ENCODE assay signal across 19 mouse cellular contexts in the genomic region with DNA sequence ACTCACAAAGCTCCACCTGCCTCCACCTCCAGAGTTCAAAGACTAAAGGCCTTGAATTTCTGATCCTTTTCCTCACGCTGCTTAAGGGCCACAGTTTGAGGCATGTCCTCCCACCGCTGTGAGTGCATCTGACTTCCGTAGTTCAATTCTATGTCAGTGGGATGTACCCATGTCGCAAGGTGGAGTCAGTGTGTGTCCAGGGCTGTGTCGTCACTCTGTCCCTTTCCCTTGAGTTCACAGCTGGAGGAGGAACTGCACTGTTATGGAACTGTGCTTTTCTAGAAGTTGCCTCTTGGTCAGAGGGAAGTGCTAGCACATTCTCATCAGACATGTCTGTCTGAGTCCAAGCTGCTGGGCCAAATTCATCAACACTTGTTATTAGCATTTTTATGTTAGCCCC. TPM values are rescaled to one million over a fixed set of nuclear protein-coding genes. Genes with fewer than 3 reads are reported as not detected.
DNase-seq lines count a peak whose midpoint lies in the region; ATAC-seq and TF ChIP-seq lines count a peak whose summit lies in the region.
"Had no signal": no experiment of that assay in that cellular context is flagged by ENCODE, and none has a peak within 500 bp of the region (broad histone marks: within the 10 kb centered on the region; RNA-seq: fewer than 3 reads in every experiment).

No protein-coding gene starts in this region.

- TF ChIP-seq CTCF in liver, adult 2 months (IDR thresholded peaks at IDR 0.05; ENCODE audit: low read depth, low read length) = no peak
- no peak for TF ChIP-seq CTCF in lung, postnatal 0 days (IDR thresholded peaks at IDR 0.05)
- no peak for TF ChIP-seq CTCF in stomach, postnatal 0 days (IDR thresholded peaks at IDR 0.05; ENCODE audit: low read depth)

- H3K9ac ChIP-seq in liver, adult 2 months (ENCODE audit: low read depth, low read length) = no peak overlapping the region
- H3K9ac ChIP-seq in lung, postnatal 0 days (replicated peaks; ENCODE audit: low read depth) = no peak overlapping the region
- no peak overlapping the region for H3K9ac ChIP-seq in intestine, embryonic 15.5 days
- H3K9ac ChIP-seq in stomach, postnatal 0 days (ENCODE audit: low read length) = no peak overlapping the region
- H3K9ac ChIP-seq: embryonic facial prominence, embryonic 13.5 days; forebrain, embryonic 13.5 days; hindbrain, embryonic 12.5 days had no signal

- TF ChIP-seq POLR2A in liver, adult 2 months (IDR thresholded peaks at IDR 0.05; ENCODE audit: extremely low read depth, insufficient read depth, low read length) = no peak

- no peaks in the 10 kb centered on the region for H3K4me1 ChIP-seq in liver, adult 2 months (ENCODE audit: control insufficient read depth, insufficient read depth, low read length)
- H3K4me1 ChIP-seq in lung, postnatal 0 days (ENCODE audit: insufficient read depth, low read depth, low read length) = peaks cover 3% of the 10 kb centered on the region; the same call in 1 of the 2 replicates
- H3K4me1 ChIP-seq in intestine, embryonic 15.5 days (replicated peaks) = peaks cover 6% of the 10 kb centered on the region
- peaks cover 2% of the 10 kb centered on the region; the same call in 1 of the 2 replicates for H3K4me1 ChIP-seq in stomach, postnatal 0 days (replicated peaks; ENCODE audit: control insufficient read depth, insufficient read depth)

- H3K27me3 ChIP-seq in liver, adult 2 months (ENCODE audit: control insufficient read depth, insufficient read depth, low read length) = no peaks in the 10 kb centered on the region
- H3K27me3 ChIP-seq in lung, postnatal 0 days (replicated peaks; ENCODE audit: insufficient read depth, low read length) = no peaks in the 10 kb centered on the region
- H3K27me3 ChIP-seq in intestine, embryonic 15.5 days (replicated peaks) = no peaks in the 10 kb centered on the region
- no peaks in the 10 kb centered on the region for H3K27me3 ChIP-seq in stomach, postnatal 0 days (ENCODE audit: control insufficient read depth, insufficient read depth, low read length)
- H3K27me3 ChIP-seq: embryonic facial prominence, embryonic 13.5 days; forebrain, embryonic 13.5 days; hindbrain, embryonic 12.5 days had no signal

- peak; percentile 40 for DNase-seq in liver, adult 2 months (ENCODE audit: extremely low read depth, low read depth, low spot score)
- DNase-seq in liver = no peak
- DNase-seq in lung, postnatal 0 days (ENCODE audit: low spot score) = peak; percentile 51
- no peak for DNase-seq in lung, postnatal 10 days
- peak; percentile 64 for DNase-seq in lung, postnatal 36 days
- no peak for DNase-seq in stomach, postnatal 0 days (ENCODE audit: low spot score)
- DNase-seq: adrenal gland, postnatal 14 days; cerebellum, adult 18-20 months; cerebellum, adult 9-11 months; cerebellum, postnatal 36 days; gastrocnemius, postnatal 36 days; heart, postnatal 10 days; heart, postnatal 4 days had no signal

- TF ChIP-seq EP300 in lung, postnatal 0 days (IDR thresholded peaks at IDR 0.05) = no peak
- TF ChIP-seq EP300 in stomach, postnatal 0 days (optimal IDR thresholded peaks at IDR 0.05) = no peak

- H3K4me3 ChIP-seq in liver, adult 2 months (ENCODE audit: insufficient read depth, low read depth, low read length) = no peak overlapping the region
- no peak overlapping the region for H3K4me3 ChIP-seq in lung, postnatal 0 days (ENCODE audit: low read depth, low read length)
- no peak overlapping the region for H3K4me3 ChIP-seq in intestine, embryonic 15.5 days (replicated peaks)
- H3K4me3 ChIP-seq in stomach, postnatal 0 days (ENCODE audit: low read depth, low read length) = no peak overlapping the region
- H3K4me3 ChIP-seq: embryonic facial prominence, embryonic 13.5 days; forebrain, embryonic 13.5 days; heart, embryonic 10.5 days; hindbrain, embryonic 12.5 days had no signal

- peaks cover 2% of the 10 kb centered on the region; the same call in 1 of the 2 replicates for H3K36me3 ChIP-seq in liver, adult 2 months (ENCODE audit: control insufficient read depth, insufficient read depth, low read length)
- H3K36me3 ChIP-seq in lung, postnatal 0 days (ENCODE audit: insufficient read depth, low read length) = 0 out of 2 replicates have a peak, but pooled peaks cover 3% of the 10 kb centered on the region
- 0 out of 2 replicates have a peak, but pooled peaks cover 7% of the 10 kb centered on the region for H3K36me3 ChIP-seq in intestine, embryonic 15.5 days
- peaks cover 13% of the 10 kb centered on the region; the same call in 1 of the 2 replicates for H3K36me3 ChIP-seq in stomach, postnatal 0 days (ENCODE audit: control insufficient read depth, insufficient read depth, low read length)

- H3K79me2 ChIP-seq in liver, adult 2 months (ENCODE audit: control insufficient read depth, insufficient read depth, low read length) = 0 out of 2 replicates have a peak, but pooled peaks cover 2% of the 10 kb centered on the region

- 87% methylated on average over 5 of the region's 5 CpGs for WGBS in liver, adult 2 months
- 85% methylated on average over 5 of the region's 5 CpGs for WGBS in lung, postnatal 0 days
- WGBS in intestine, embryonic 15.5 days = 86% methylated on average over 5 of the region's 5 CpGs
- 87% methylated on average over 5 of the region's 5 CpGs for WGBS in stomach, postnatal 0 days

- peak; percentile 27; the same call in 1 of the 2 replicates for ATAC-seq in lung, postnatal 0 days
- ATAC-seq in neutrophil, adult 5-6 weeks (ENCODE audit: extremely low read depth, insufficient number of reproducible peaks, low FRiP score, poor library complexity, severe bottlenecking) = peak; percentile 59; the same call in 1 of the 2 replicates
- ATAC-seq in intestine, embryonic 15.5 days = no peak
- ATAC-seq in stomach, postnatal 0 days (ENCODE audit: low FRiP score, low TSS enrichment) = no peak
- ATAC-seq: forebrain, embryonic 13.5 days had no signal

- H3K4me2 ChIP-seq in lung, postnatal 0 days (replicated peaks; ENCODE audit: low read depth, low read length) = no peak overlapping the region
- H3K4me2 ChIP-seq in intestine, embryonic 15.5 days (replicated peaks) = no peak overlapping the region
- H3K4me2 ChIP-seq in stomach, postnatal 0 days (replicated peaks; ENCODE audit: low read depth) = no peak overlapping the region
- H3K4me2 ChIP-seq: embryonic facial prominence, embryonic 13.5 days; forebrain, embryonic 13.5 days; hindbrain, embryonic 12.5 days had no signal

- no peak overlapping the region for H3K27ac ChIP-seq in liver, adult 2 months (replicated peaks; ENCODE audit: insufficient read depth, low read depth, low read length)
- H3K27ac ChIP-seq in lung, postnatal 0 days (ENCODE audit: low read length) = no peak overlapping the region
- H3K27ac ChIP-seq in intestine, embryonic 15.5 days = no peak overlapping the region
- H3K27ac ChIP-seq in stomach, postnatal 0 days (replicated peaks) = no peak overlapping the region
- H3K27ac ChIP-seq: embryonic facial prominence, embryonic 13.5 days; forebrain, embryonic 13.5 days; heart, embryonic 10.5 days; hindbrain, embryonic 12.5 days had no signal

- H3K9me3 ChIP-seq in lung, postnatal 0 days (ENCODE audit: low read length) = no peaks in the 10 kb centered on the region
- H3K9me3 ChIP-seq in intestine, embryonic 15.5 days = no peaks in the 10 kb centered on the region
- H3K9me3 ChIP-seq in stomach, postnatal 0 days (ENCODE audit: control insufficient read depth, low read length) = no peaks in the 10 kb centered on the region
- H3K9me3 ChIP-seq: embryonic facial prominence, embryonic 13.5 days; forebrain, embryonic 13.5 days; heart, embryonic 10.5 days; hindbrain, embryonic 12.5 days had no signal

RNA-seq across cellular contexts. Expression of gene Coq8b, which starts 5.7 kb away (rescaled TPM):
- total RNA-seq in liver, adult 2 months (2014; rRNA removed) = 11.9 and 16.6 TPM in 2 replicates
- 35.2 and 36.2 TPM in 2 replicates for polyA plus RNA-seq in liver, adult 2 months (2012; rRNA removed)
- 21.3 and 23.6 TPM in 2 replicates for polyA plus RNA-seq in lung, postnatal 0 days (2015; fragmentation: Nextera tagmentation; extraction: Ambion mirVana)
- total RNA-seq in neutrophil, adult 5-6 weeks (2017) = 29.5 and 32.5 TPM in 2 replicates
- 21.3 and 21.4 TPM in 2 replicates for polyA plus RNA-seq in intestine, embryonic 15.5 days (2015; fragmentation: Nextera tagmentation; extraction: Ambion mirVana)
- polyA plus RNA-seq in stomach, postnatal 0 days (2015; fragmentation: Nextera tagmentation; extraction: Ambion mirVana) = 25.0 and 26.6 TPM in 2 replicates

RNA-seq across cellular contexts. Expression of gene Itpkc, which starts 10.1 kb away (rescaled TPM):
- total RNA-seq in liver, adult 2 months (2014; rRNA removed) = 3.5 and 6.0 TPM in 2 replicates
- 4.0 and 5.8 TPM in 2 replicates for polyA plus RNA-seq in liver, adult 2 months (2012; rRNA removed)
- 2.9 and 4.1 TPM in 2 replicates for polyA plus RNA-seq in lung, postnatal 0 days (2015; fragmentation: Nextera tagmentation; extraction: Ambion mirVana)
- total RNA-seq in neutrophil, adult 5-6 weeks (2017) = 12.0 and 13.1 TPM in 2 replicates
- 8.8 and 9.4 TPM in 2 replicates for polyA plus RNA-seq in intestine, embryonic 15.5 days (2015; fragmentation: Nextera tagmentation; extraction: Ambion mirVana)
- 11.6 and 12.2 TPM in 2 replicates for polyA plus RNA-seq in stomach, postnatal 0 days (2015; fragmentation: Nextera tagmentation; extraction: Ambion mirVana)

RNA-seq across cellular contexts. Expression of gene Numbl, which starts 19.7 kb away (rescaled TPM):
- 0.46 and 0.74 TPM in 2 replicates for total RNA-seq in liver, adult 2 months (2014; rRNA removed)
- polyA plus RNA-seq in liver, adult 2 months (2012; rRNA removed) = 0.62 and 1.5 TPM in 2 replicates
- 11.6 and 11.7 TPM in 2 replicates for polyA plus RNA-seq in lung, postnatal 0 days (2015; fragmentation: Nextera tagmentation; extraction: Ambion mirVana)
- total RNA-seq in neutrophil, adult 5-6 weeks (2017) = 0.86 and 2.7 TPM in 2 replicates
- 16.2 and 16.5 TPM in 2 replicates for polyA plus RNA-seq in intestine, embryonic 15.5 days (2015; fragmentation: Nextera tagmentation; extraction: Ambion mirVana)
- 12.8 and 14.6 TPM in 2 replicates for polyA plus RNA-seq in stomach, postnatal 0 days (2015; fragmentation: Nextera tagmentation; extraction: Ambion mirVana)

RNA-seq across cellular contexts. Expression of gene Snrpa, which starts 42.5 kb away (rescaled TPM):
- 10.5 and 17.0 TPM in 2 replicates for total RNA-seq in liver, adult 2 months (2014; rRNA removed)
- 76.8 and 79.1 TPM in 2 replicates for polyA plus RNA-seq in liver, adult 2 months (2012; rRNA removed)
- polyA plus RNA-seq in lung, postnatal 0 days (2015; fragmentation: Nextera tagmentation; extraction: Ambion mirVana) = 69.7 and 75.8 TPM in 2 replicates
- total RNA-seq in neutrophil, adult 5-6 weeks (2017) = 20.4 and 25.8 TPM in 2 replicates
- 223 and 249 TPM in 2 replicates for polyA plus RNA-seq in intestine, embryonic 15.5 days (2015; fragmentation: Nextera tagmentation; extraction: Ambion mirVana)
- polyA plus RNA-seq in stomach, postnatal 0 days (2015; fragmentation: Nextera tagmentation; extraction: Ambion mirVana) = 82.2 and 82.7 TPM in 2 replicates

RNA-seq across cellular contexts. Expression of gene BC024978, which starts 43.0 kb away (rescaled TPM):
- 3.9 and 4.2 TPM in 2 replicates for total RNA-seq in liver, adult 2 months (2014; rRNA removed)
- 10.2 and 13.8 TPM in 2 replicates for polyA plus RNA-seq in liver, adult 2 months (2012; rRNA removed)
- polyA plus RNA-seq in lung, postnatal 0 days (2015; fragmentation: Nextera tagmentation; extraction: Ambion mirVana) = 2.5 TPM in 2 replicates
- total RNA-seq in neutrophil, adult 5-6 weeks (2017) = 2.9 and 6.8 TPM in 2 replicates
- 3.0 and 3.2 TPM in 2 replicates for polyA plus RNA-seq in intestine, embryonic 15.5 days (2015; fragmentation: Nextera tagmentation; extraction: Ambion mirVana)
- polyA plus RNA-seq in stomach, postnatal 0 days (2015; fragmentation: Nextera tagmentation; extraction: Ambion mirVana) = 1.7 and 1.8 TPM in 2 replicates

Comparison
In these comparisons a context has a peak if more than half of its experiments do, and no peak if none do; other contexts are left out.
1. DNase-seq: peak in liver, adult 2 months (single experiment), lung, postnatal 0 days (single experiment) and lung, postnatal 36 days (single experiment); none in liver (single experiment), lung, postnatal 10 days (single experiment) and stomach, postnatal 0 days (single experiment).
2. ATAC-seq: peak in lung, postnatal 0 days (single experiment) and neutrophil, adult 5-6 weeks (single experiment); none in intestine, embryonic 15.5 days (single experiment) and stomach, postnatal 0 days (single experiment).